Mouse (Mus musculus) C2C12 (cell line): ENCODE results near the gene Gm45711.

ENCODE experiments used
- CEBPB ChIP-seq: IDR thresholded peaks from one replicate; pipeline ENCODE4 v1.6.1; 2011; ENCODE audit warnings: low read depth, mild to moderate bottlenecking, control low read depth, moderate library complexity
- CTCF ChIP-seq: IDR thresholded peaks from one replicate; pipeline ENCODE4 v1.5.1; 2011; ENCODE audit not compliant: control insufficient read depth, insufficient read depth, insufficient read length
- MAX ChIP-seq: IDR thresholded peaks from one replicate; pipeline ENCODE4 v1.6.1; 2011; ENCODE audit warnings: mild to moderate bottlenecking, control low read depth
- MYOG ChIP-seq: IDR thresholded peaks from one replicate; pipeline ENCODE4 v1.6.1; 2011; ENCODE audit not compliant: control insufficient read depth, insufficient read length; ENCODE audit errors: extremely low read depth
- USF1 ChIP-seq: IDR thresholded peaks from one replicate; pipeline ENCODE4 v1.6.1; 2011; ENCODE audit warnings: low read depth, mild to moderate bottlenecking, control low read depth, moderate library complexity

GRCm38 (mm10) chr8:104348971-104349370 is 39.1 kb upstream of the Gm45711 start:
- no peak for TF ChIP-seq CTCF
- TF ChIP-seq MAX, result no peak
- no peak for TF ChIP-seq CEBPB
- no peak for TF ChIP-seq USF1
- no peak for TF ChIP-seq MYOG
